Mouse (Mus musculus) regulatory T cell (primary cell): Measurements from ENCODE around the gene Btbd9.
"Not testable (repeated sequence)": the region's sequence is repeated elsewhere in the genome, so short reads cannot be mapped to it uniquely, and the experiment has no call there.

ENCODE experiments used
- in situ Hi-C: fragments of 300-600 bp; cut with MboI, MseI; formaldehyde crosslinking; loops from one replicate; pipeline ENCODE4 v1.15.1; 2025; ENCODE audit warnings: high pct_unique_total_duplicates

The Btbd9 gene

GRCm38 (mm10) chr17:30575941-30576773, at the start of gene Btbd9:
Gene Btbd9, minus strand, starts transcription at chr17:30576488.
- in situ Hi-C loops = no loop called here

- in situ Hi-C loops = not testable (repeated sequence)
Measured at GRCm38 (mm10) chr17:30624132-30624531, 47.8 kb upstream of the Btbd9 start, which contains the start of gene Dnah8. Gene Dnah8, plus strand, starts transcription at chr17:30624354.

GRCm38 (mm10) chr17:30623200-30623599, 46.9 kb upstream of the Btbd9 start:
- in situ Hi-C loops = no loop called here

GRCm38 (mm10) chr17:30621450-30621849, 45.2 kb upstream of the Btbd9 start:
- in situ Hi-C loops = no loop called here

GRCm38 (mm10) chr17:30620548-30620947, 44.3 kb upstream of the Btbd9 start:
- in situ Hi-C loops = no loop called here

GRCm38 (mm10) chr17:30619153-30619552, 42.9 kb upstream of the Btbd9 start:
- in situ Hi-C loops = no loop called here

- in situ Hi-C loops = no loop called here
Measured at GRCm38 (mm10) chr17:30618136-30618891, 42.0 kb upstream of the Btbd9 start.

GRCm38 (mm10) chr17:30616203-30616602, 39.9 kb upstream of the Btbd9 start:
- in situ Hi-C loops = no loop called here

GRCm38 (mm10) chr17:30613350-30613749, 37.1 kb upstream of the Btbd9 start:
- in situ Hi-C loops = no loop called here

- in situ Hi-C loops = no loop called here
Measured at GRCm38 (mm10) chr17:30612075-30612859, 36.0 kb upstream of the Btbd9 start.

- in situ Hi-C loops = no loop called here
Measured at GRCm38 (mm10) chr17:30611221-30612074, 35.2 kb upstream of the Btbd9 start.

- in situ Hi-C loops = no loop called here
Measured at GRCm38 (mm10) chr17:30610739-30611138, 34.5 kb upstream of the Btbd9 start.

GRCm38 (mm10) chr17:30609980-30610307, 33.7 kb upstream of the Btbd9 start:
- in situ Hi-C loops = no loop called here

GRCm38 (mm10) chr17:30609305-30609979, 33.2 kb upstream of the Btbd9 start:
- in situ Hi-C loops = no loop called here

- in situ Hi-C loops = no loop called here
Measured at GRCm38 (mm10) chr17:30607909-30608495, 31.7 kb upstream of the Btbd9 start.

GRCm38 (mm10) chr17:30607330-30607729, 31.0 kb upstream of the Btbd9 start:
- in situ Hi-C loops = no loop called here

- in situ Hi-C loops = no loop called here
Measured at GRCm38 (mm10) chr17:30606634-30607081, 30.4 kb upstream of the Btbd9 start.

- in situ Hi-C loops = no loop called here
Measured at GRCm38 (mm10) chr17:30606206-30606605, 29.9 kb upstream of the Btbd9 start.

- in situ Hi-C loops = no loop called here
Measured at GRCm38 (mm10) chr17:30605001-30605400, 28.7 kb upstream of the Btbd9 start.

GRCm38 (mm10) chr17:30604296-30604695, 28.0 kb upstream of the Btbd9 start:
- in situ Hi-C loops = no loop called here
